Mouse (Mus musculus) intestine, postnatal 0 days (tissue): ENCODE measurements around the gene Ube2dnl2. TPM values are rescaled to one million over a fixed set of nuclear protein-coding genes. Genes with fewer than 3 reads are reported as not detected.

Experiments
- ATAC-seq: fragments of 200-750 bp; cut with Nextera tagmentation; 2 replicates; pipeline ENCODE4 v1.8.0; 2017; ENCODE audit warnings: mild to moderate bottlenecking, moderate TSS enrichment, moderate library complexity
- H3K27ac ChIP-seq: fragments of 300-500 bp; sonication (generic); 2 replicates; pipeline ENCODE4 v1.5.1; 2014; ENCODE audit warnings: mild to moderate bottlenecking, low read depth, low read length, moderate library complexity
- H3K27me3 ChIP-seq: fragments of 300-500 bp; sonication (generic); replicated peaks from 2 replicates; pipeline ENCODE4 v1.6.1; 2014; ENCODE audit warnings: low read length, mixed read lengths; ENCODE audit not compliant: control insufficient read depth, insufficient read depth
- H3K36me3 ChIP-seq: fragments of 300-500 bp; sonication (generic); 2 replicates; pipeline ENCODE4 v1.6.1; 2014; ENCODE audit warnings: mild to moderate bottlenecking, moderate library complexity; ENCODE audit not compliant: control insufficient read depth, insufficient read depth
- H3K4me1 ChIP-seq: fragments of 300-500 bp; sonication (generic); replicated peaks from 2 replicates; pipeline ENCODE4 v1.6.1; 2014; ENCODE audit warnings: antibody characterized with exemption, low read length, mixed read lengths; ENCODE audit not compliant: control insufficient read depth, insufficient read depth
- H3K4me2 ChIP-seq: fragments of 300-500 bp; sonication (generic); replicated peaks from 2 replicates; pipeline ENCODE4 v1.6.1; 2014; ENCODE audit warnings: low read depth, mild to moderate bottlenecking, moderate library complexity
- H3K4me3 ChIP-seq: fragments of 300-500 bp; sonication (generic); 2 replicates; pipeline ENCODE4 v1.5.1; 2014; ENCODE audit warnings: low read depth, low read length
- H3K9ac ChIP-seq: fragments of 300-500 bp; sonication (generic); 2 replicates; pipeline ENCODE4 v1.6.1; 2014; ENCODE audit warnings: mild to moderate bottlenecking, low read depth, low read length
- H3K9me3 ChIP-seq: fragments of 300-500 bp; sonication (generic); 2 replicates; pipeline ENCODE4 v1.6.1; 2016; ENCODE audit warnings: mixed run types; ENCODE audit not compliant: control insufficient read depth
- CTCF ChIP-seq: sonication (generic); IDR thresholded peaks from 2 replicates; pipeline ENCODE4 v1.5.1; 2016; ENCODE audit warnings: low read depth, mild to moderate bottlenecking, control low read depth, antibody characterized with exemption, moderate library complexity
- WGBS: fragments of 180-500 bp; shearing (Covaris S2); extraction: QIAGEN DNeasy Blood & Tissue Kit; methylation state at CpG from one replicate; pipeline ENCODE4 v1.1.7; 2014; 5-methylcytosine and 5-hydroxymethylcytosine counted together
- polyA plus RNA-seq: library from polyadenylated mRNA; unstranded; fragments of >200 nt; fragmentation: Nextera tagmentation; extraction: Ambion mirVana; gene quantifications from 2 replicates; pipeline ENCODE4 v1.2.1, GENCODE M21; 2015

Gene Ube2dnl2
- polyA plus RNA-seq: not detected in 2 replicates

- no peak within 1 kb of the TSS for H3K9ac ChIP-seq
- H3K4me1 ChIP-seq: no peaks in the 10 kb centered on the region
- no peak for TF ChIP-seq CTCF
- H3K27me3 ChIP-seq: no peaks in the 10 kb centered on the region
- 69% methylated on average over 1 of the region's 1 CpGs for WGBS
- no peak for ATAC-seq
- H3K27ac ChIP-seq: no peak within 1 kb of the TSS
- no peak within 1 kb of the TSS for H3K4me3 ChIP-seq
- H3K9me3 ChIP-seq: no peaks in the 10 kb centered on the region
- H3K4me2 ChIP-seq: no peak within 1 kb of the TSS
- no peaks in the 10 kb centered on the region for H3K36me3 ChIP-seq
Measured at GRCm38 (mm10) chrX:114907282-114907681, at the start of gene Ube2dnl2. Ube2dnl2 (plus strand) TSS chrX:114907582.

DNA sequence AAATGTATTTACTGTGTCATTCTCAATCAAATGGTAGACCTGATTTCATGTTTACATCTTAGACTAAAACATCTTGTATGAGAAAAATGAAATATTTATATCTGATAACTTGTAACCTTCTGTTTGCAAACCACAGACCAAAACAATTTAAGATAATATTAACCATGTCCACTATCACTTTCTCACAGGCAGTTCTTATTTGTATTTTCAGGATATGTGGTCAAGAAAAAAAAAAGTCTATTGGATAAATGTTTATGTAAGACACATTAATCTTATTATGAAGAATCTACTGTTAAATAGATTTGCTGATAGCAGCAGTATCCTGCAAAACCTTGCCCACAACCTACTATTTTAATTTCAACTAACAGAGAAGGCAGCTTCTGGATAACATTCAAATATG, 11.9 kb upstream of the Ube2dnl2 start:
- H3K9me3 ChIP-seq: no peaks in the 10 kb centered on the region
- H3K27me3 ChIP-seq: no peaks in the 10 kb centered on the region
- no peaks in the 10 kb centered on the region for H3K36me3 ChIP-seq
- TF ChIP-seq CTCF: no peak
- ATAC-seq: no peak
- no peak overlapping the region for H3K9ac ChIP-seq
- no peak overlapping the region for H3K27ac ChIP-seq
- H3K4me3 ChIP-seq: no peak overlapping the region
- no peak overlapping the region for H3K4me2 ChIP-seq
- no peaks in the 10 kb centered on the region for H3K4me1 ChIP-seq

GRCm38 (mm10) chrX:114897506-114897905, 9.9 kb upstream of the Ube2dnl2 start:
- TF ChIP-seq CTCF: no peak
- no peak for ATAC-seq
- Histone ChIP-seq H3K4me3 (no peak overlapping the region), H3K27ac (no peak overlapping the region), H3K9me3 (no peaks in the 10 kb centered on the region), H3K27me3 (no peaks in the 10 kb centered on the region), H3K9ac (no peak overlapping the region), H3K36me3 (no peaks in the 10 kb centered on the region), H3K4me2 (no peak overlapping the region), H3K4me1 (no peaks in the 10 kb centered on the region)
- WGBS: 93% methylated on average over 3 of the region's 3 CpGs

- no peak overlapping the region for H3K4me2 ChIP-seq
- H3K4me3 ChIP-seq: no peak overlapping the region
- no peak for ATAC-seq
- H3K36me3 ChIP-seq: no peaks in the 10 kb centered on the region
- H3K27ac ChIP-seq: no peak overlapping the region
- no peak for TF ChIP-seq CTCF
- no peaks in the 10 kb centered on the region for H3K4me1 ChIP-seq
- no peaks in the 10 kb centered on the region for H3K27me3 ChIP-seq
- no peak overlapping the region for H3K9ac ChIP-seq
- H3K9me3 ChIP-seq: no peaks in the 10 kb centered on the region
Measured at GRCm38 (mm10) chrX:114903391-114903790, 4.0 kb upstream of the Ube2dnl2 start.

DNA sequence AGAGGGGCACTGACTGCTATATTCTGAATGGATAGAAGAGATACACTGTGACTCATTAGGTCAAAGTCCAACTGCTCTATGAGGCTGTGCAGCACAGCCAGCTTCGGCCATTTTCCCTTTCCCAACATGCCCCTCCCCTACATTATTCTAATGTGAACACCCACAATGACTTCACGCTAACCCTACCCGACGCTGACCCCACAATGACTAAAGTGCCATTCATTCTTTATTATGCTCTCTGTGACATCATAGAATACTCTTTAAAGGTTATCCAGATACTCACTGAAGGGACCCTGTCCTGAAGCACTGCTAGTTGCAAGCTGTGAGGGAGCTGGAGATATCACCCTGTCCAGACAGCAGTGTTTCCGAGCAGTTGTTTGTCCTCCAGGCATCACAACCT, 2.7 kb upstream of the Ube2dnl2 start, which contains the start of gene Ube2dnl1:
Gene Ube2dnl1, plus strand, starts transcription at position 301 of the 400 bp plus-strand sequence.
- Histone ChIP-seq H3K4me1 (no peaks in the 10 kb centered on the region), H3K36me3 (no peaks in the 10 kb centered on the region), H3K4me3 (no peak within 1 kb of the TSS), H3K9me3 (no peaks in the 10 kb centered on the region), H3K27ac (no peak within 1 kb of the TSS), H3K9ac (no peak within 1 kb of the TSS), H3K4me2 (no peak within 1 kb of the TSS), H3K27me3 (no peaks in the 10 kb centered on the region)
- no peak for TF ChIP-seq CTCF
- WGBS: 76% methylated on average over 5 of the region's 5 CpGs
- no peak for ATAC-seq

GRCm38 (mm10) chrX:114955066-114955465, 47.7 kb downstream of the Ube2dnl2 start:
- no peak overlapping the region for H3K9ac ChIP-seq
- H3K4me3 ChIP-seq: no peak overlapping the region
- WGBS: 24% methylated on average over 1 of the region's 1 CpGs
- no peak for ATAC-seq
- no peaks in the 10 kb centered on the region for H3K36me3 ChIP-seq
- no peak overlapping the region for H3K27ac ChIP-seq
- H3K27me3 ChIP-seq: no peaks in the 10 kb centered on the region
- no peaks in the 10 kb centered on the region for H3K9me3 ChIP-seq
- no peaks in the 10 kb centered on the region for H3K4me1 ChIP-seq
- no peak overlapping the region for H3K4me2 ChIP-seq
- no peak for TF ChIP-seq CTCF

Other genes with a start within 250 kb of the Ube2dnl2 start
- gene Ube2dnl1, start 2.6 kb upstream of the Ube2dnl2 start, polyA plus RNA-seq: not detected in 2 replicates